Mouse (Mus musculus) heart, adult 8-10 months (tissue): ENCODE data around the gene Apip. TPM values are rescaled to one million over a fixed set of nuclear protein-coding genes. Genes with fewer than 3 reads are reported as not detected.

Experiments
- DNase-seq: peaks from one replicate; pipeline ENCODE4 v3.0.0; 2022; ENCODE audit warnings: low spot score
- total RNA-seq, 4 experiments: library from RNA; stranded (reverse); gene quantifications; 2 replicates each; pipeline ENCODE4 v1.2.4; 2022

Apip gene
- 10 to 100 TPM; 70.1 to 93.5 (median 79.8) TPM for total RNA-seq

GRCm38 (mm10) chr2:103073219-103073982 lies at the start of gene Apip, which contains the start of gene Pdhx:
Apip (plus strand) TSS chr2:103073675.
Pdhx (minus strand) TSS chr2:103073513.
- DNase-seq: peak; percentile 100

- no peak for DNase-seq
Observed at GRCm38 (mm10) chr2:103037831-103038230, 35.6 kb upstream of the Apip start.

- DNase-seq: no peak
Observed at GRCm38 (mm10) chr2:103040896-103041295, 32.6 kb upstream of the Apip start.

- DNase-seq: no peak
Observed at GRCm38 (mm10) chr2:103045286-103045685, 28.2 kb upstream of the Apip start.

GRCm38 (mm10) chr2:103051937-103052893 lies 21.3 kb upstream of the Apip start:
- DNase-seq: no peak

- DNase-seq: no peak
Observed at GRCm38 (mm10) chr2:103055820-103056219, 17.7 kb upstream of the Apip start.

- DNase-seq: no peak
Observed at GRCm38 (mm10) chr2:103058266-103058665, 15.2 kb upstream of the Apip start.

GRCm38 (mm10) chr2:103062865-103063264 lies 10.6 kb upstream of the Apip start:
- peak; percentile 23 for DNase-seq

GRCm38 (mm10) chr2:103066683-103067551 lies 6.6 kb upstream of the Apip start:
- DNase-seq: no peak

GRCm38 (mm10) chr2:103067552-103068207 lies 5.8 kb upstream of the Apip start:
- no peak for DNase-seq

- no peak for DNase-seq
Observed at GRCm38 (mm10) chr2:103068602-103069001, 4.9 kb upstream of the Apip start.

- no peak for DNase-seq
Observed at GRCm38 (mm10) chr2:103069752-103070405, 3.6 kb upstream of the Apip start.

GRCm38 (mm10) chr2:103070586-103070985 lies 2.9 kb upstream of the Apip start:
- DNase-seq: no peak

GRCm38 (mm10) chr2:103081117-103081516 lies 7.6 kb downstream of the Apip start:
- DNase-seq: no peak

- DNase-seq: no peak
Observed at GRCm38 (mm10) chr2:103081706-103082105, 8.2 kb downstream of the Apip start.

- no peak for DNase-seq
Observed at GRCm38 (mm10) chr2:103082853-103083252, 9.4 kb downstream of the Apip start.

- DNase-seq: no peak
Observed at GRCm38 (mm10) chr2:103084451-103084850, 11.0 kb downstream of the Apip start.

- DNase-seq: no peak
Observed at GRCm38 (mm10) chr2:103085633-103086032, 12.2 kb downstream of the Apip start.

- DNase-seq: peak; percentile 27
Observed at GRCm38 (mm10) chr2:103086432-103086831, 13.0 kb downstream of the Apip start.

- DNase-seq: no peak
Observed at GRCm38 (mm10) chr2:103088099-103088498, 14.6 kb downstream of the Apip start.
